Mouse (Mus musculus): ENCODE measurements around the gene Ggct.

GRCm38 (mm10) chr6:54991189-54991588 lies 1.6 kb downstream of the Ggct start:
- TF ChIP-seq EP300 (IDR thresholded peaks at IDR 0.05; ENCODE audit: low read depth) = no peak
- TF ChIP-seq CTCF (IDR thresholded peaks at IDR 0.05; ENCODE audit: low read depth) = no peak
